Mouse (Mus musculus): ENCODE measurements around the gene Igsf23.

- TF ChIP-seq CTCF (IDR thresholded peaks at IDR 0.05; ENCODE audit: low read depth, low read length) (no peak), POLR2A (IDR thresholded peaks at IDR 0.05; ENCODE audit: insufficient read depth, low read length) (peak; percentile 37)
Measured at GRCm38 (mm10) chr7:19920506-19921261, 29.9 kb downstream of the Igsf23 start, which contains the start of gene Pvr.
